Mouse (Mus musculus) testis, adult 2 months (tissue): ENCODE results near the gene Pcyt2. TPM values are rescaled to one million over a fixed set of nuclear protein-coding genes. Genes with fewer than 3 reads are reported as not detected.
A peak's percentile ranks its signal among the peaks of the same experiment; 100 is the strongest.

ENCODE experiments used
- H3K27ac ChIP-seq: fragments of 200-500 bp; 2 replicates; pipeline ENCODE4 v1.5.1; 2012; ENCODE audit warnings: low read depth, low read length; ENCODE audit not compliant: control insufficient read depth, insufficient read depth
- H3K27me3 ChIP-seq: fragments of 200-500 bp; 2 replicates; pipeline ENCODE4 v1.6.1; 2012; ENCODE audit warnings: mild to moderate bottlenecking, low read length, moderate library complexity; ENCODE audit not compliant: control insufficient read depth, insufficient read depth
- H3K36me3 ChIP-seq: fragments of 200-500 bp; 2 replicates; pipeline ENCODE4 v1.6.1; 2012; ENCODE audit warnings: mild to moderate bottlenecking, low read length; ENCODE audit not compliant: control insufficient read depth, insufficient read depth
- H3K4me1 ChIP-seq: fragments of 200-500 bp; 2 replicates; pipeline ENCODE4 v1.6.1; 2012; ENCODE audit warnings: low read length; ENCODE audit not compliant: control insufficient read depth, insufficient read depth
- H3K4me3 ChIP-seq: fragments of 200-500 bp; 2 replicates; pipeline ENCODE4 v1.5.1; 2012; ENCODE audit warnings: low read depth, mild to moderate bottlenecking, low read length, moderate library complexity, mixed read lengths; ENCODE audit not compliant: control insufficient read depth
- CTCF ChIP-seq: fragments of 200-500 bp; IDR thresholded peaks from 2 replicates; pipeline ENCODE4 v1.5.1; 2012; ENCODE audit warnings: low read depth, mild to moderate bottlenecking, inconsistent platforms, low read length, moderate library complexity; ENCODE audit not compliant: control insufficient read depth, insufficient read depth, insufficient replicate concordance
- POLR2A ChIP-seq: fragments of 200-500 bp; IDR thresholded peaks from 2 replicates; pipeline ENCODE4 v1.6.1; 2012; ENCODE audit warnings: low read depth, mild to moderate bottlenecking, inconsistent platforms, low read length, moderate library complexity; ENCODE audit not compliant: control insufficient read depth
- polyA plus RNA-seq: library from polyadenylated mRNA; depleted of rRNA; stranded (reverse); fragments of >200 nt; gene quantifications from 2 replicates; pipeline ENCODE4 v1.2.3, GENCODE M21; 2012; rRNA removed

Pcyt2 gene
- polyA plus RNA-seq, result 106 and 116 TPM in 2 replicates

DNA sequence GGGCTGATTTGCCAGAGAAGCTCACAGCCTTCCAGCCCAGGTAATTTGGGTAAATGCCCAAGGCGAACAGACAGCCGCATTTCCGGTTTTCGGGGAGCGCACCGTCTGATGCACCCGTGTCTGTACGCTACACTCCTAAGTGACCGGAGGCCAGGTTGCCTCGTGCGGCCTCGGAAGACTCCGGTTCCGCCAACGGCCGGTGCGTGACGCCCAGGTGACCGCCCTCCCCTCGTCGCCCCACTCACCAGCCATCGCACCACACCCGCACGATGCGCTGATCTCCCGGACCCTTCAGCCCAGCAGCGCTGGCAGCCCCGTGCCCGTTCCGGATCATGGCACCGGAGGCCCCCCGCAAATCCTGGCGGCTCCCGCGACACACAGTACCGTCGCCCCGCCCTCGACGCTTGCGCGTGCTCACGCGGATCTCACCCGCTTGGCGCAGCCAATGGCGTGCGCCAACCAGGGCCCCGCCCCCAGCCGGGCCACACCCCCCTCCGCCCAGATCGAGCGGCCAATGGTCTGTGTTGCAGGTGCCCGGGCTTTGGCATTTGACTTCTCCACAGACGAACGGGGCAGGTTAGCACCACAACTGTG is at the start of gene Pcyt2:
Gene Pcyt2 (minus strand): TSS at position 418 of the 594 bp plus-strand sequence.
- H3K27me3 ChIP-seq, result no peaks in the 10 kb centered on the region
- no peak for TF ChIP-seq CTCF
- peak; percentile 83 for TF ChIP-seq POLR2A
- H3K36me3 ChIP-seq, result no peaks in the 10 kb centered on the region; the same call in 1 of the 2 replicates
- peak within 1 kb of the TSS; percentile 89 for H3K4me3 ChIP-seq
- H3K4me1 ChIP-seq, result peaks cover 15% of the 10 kb centered on the region
- peak within 1 kb of the TSS; percentile 87 for H3K27ac ChIP-seq

DNA sequence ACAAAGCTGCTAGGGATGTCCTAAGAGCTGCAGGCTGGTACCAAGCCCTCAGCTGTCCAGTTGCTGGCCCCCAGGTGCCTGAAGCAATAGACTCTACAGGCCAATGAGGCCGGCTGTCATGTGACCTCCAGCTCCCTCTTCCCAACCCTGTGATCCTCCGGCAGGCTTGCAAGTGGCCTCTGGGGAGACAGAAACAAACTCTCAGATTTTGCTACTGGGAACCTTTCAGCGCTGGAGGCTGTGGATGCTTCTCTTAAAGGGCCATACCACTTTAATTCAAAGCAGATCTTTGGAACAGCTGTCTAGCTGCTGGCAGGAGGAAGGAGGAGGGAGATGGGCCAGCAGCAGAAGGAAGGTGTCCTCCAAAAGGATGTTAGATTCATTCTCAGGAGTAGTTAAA is 48.9 kb upstream of the Pcyt2 start:
- Histone ChIP-seq H3K27me3 (no peaks in the 10 kb centered on the region), H3K4me3 (no peak overlapping the region), H3K36me3 (no peaks in the 10 kb centered on the region), H3K4me1 (no peaks in the 10 kb centered on the region), H3K27ac (no peak overlapping the region)
- TF ChIP-seq POLR2A, result no peak
- TF ChIP-seq CTCF, result no peak

DNA sequence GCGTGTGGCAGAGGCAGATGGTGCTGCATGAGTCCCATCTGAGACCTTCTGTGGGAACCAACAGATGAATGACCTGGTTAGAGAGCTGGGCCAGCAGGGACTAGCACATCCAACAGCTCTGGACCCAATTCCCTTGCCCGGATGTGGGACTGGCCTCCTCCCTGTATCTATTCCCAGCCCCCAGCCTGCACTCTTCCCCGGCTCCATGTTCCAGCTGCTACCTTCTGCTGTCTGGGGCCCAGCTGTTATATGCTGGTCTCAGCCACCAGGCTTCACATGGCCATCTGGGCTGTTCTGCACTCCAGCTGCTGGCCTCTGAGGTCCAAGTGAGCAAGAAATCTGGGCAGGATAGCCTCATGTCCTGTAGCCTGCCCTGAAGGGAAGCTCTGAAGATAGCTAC is 47.7 kb upstream of the Pcyt2 start:
- no peak for TF ChIP-seq POLR2A
- TF ChIP-seq CTCF, result no peak
- Histone ChIP-seq H3K27me3 (no peaks in the 10 kb centered on the region; the same call in 1 of the 2 replicates), H3K4me3 (no peak overlapping the region), H3K4me1 (peaks cover 4% of the 10 kb centered on the region), H3K36me3 (no peaks in the 10 kb centered on the region), H3K27ac (no peak overlapping the region)

DNA sequence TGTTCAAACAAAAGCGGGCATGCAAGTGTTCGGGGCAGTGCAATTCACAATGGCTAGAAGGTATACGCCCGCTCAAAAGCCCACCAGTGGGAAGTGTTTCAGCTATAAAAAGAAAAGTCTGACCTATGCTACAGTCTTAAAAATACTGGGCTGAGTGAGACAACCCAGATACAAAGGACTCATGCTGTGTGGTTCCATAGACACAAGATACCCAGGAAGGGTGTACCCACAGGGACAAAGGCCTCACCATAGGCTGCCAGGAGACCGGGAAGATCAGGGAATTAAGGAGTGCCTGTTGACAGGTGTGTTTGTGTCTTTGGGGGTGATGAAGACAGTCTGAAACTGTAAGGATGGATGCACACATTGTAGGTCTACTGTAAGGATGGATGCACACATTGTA is 46.0 kb upstream of the Pcyt2 start:
- Histone ChIP-seq H3K27me3 (no peaks in the 10 kb centered on the region; the same call in 1 of the 2 replicates), H3K27ac (no peak overlapping the region), H3K36me3 (no peaks in the 10 kb centered on the region), H3K4me3 (no peak overlapping the region), H3K4me1 (peaks cover 13% of the 10 kb centered on the region)
- TF ChIP-seq CTCF (no peak), POLR2A (no peak)

DNA sequence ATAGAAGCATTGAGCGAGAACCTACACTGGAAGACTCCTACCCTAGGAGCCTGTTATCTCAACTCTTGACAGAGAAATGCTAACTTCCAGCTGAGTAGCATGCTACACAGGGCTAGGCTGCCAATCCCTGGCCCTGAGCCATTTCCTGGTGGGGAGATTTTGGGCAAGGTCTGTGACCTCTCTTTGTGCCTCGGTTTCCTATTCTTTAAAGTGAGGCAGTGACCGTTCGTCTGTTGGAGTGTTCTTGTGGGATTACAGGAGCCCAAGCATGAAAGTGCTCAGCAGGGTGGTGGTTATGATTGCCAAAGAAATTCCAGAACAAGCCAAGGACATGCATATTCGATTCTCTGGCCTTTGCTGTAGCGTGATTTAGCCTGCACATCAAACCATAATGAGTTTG is 45.0 kb upstream of the Pcyt2 start:
- no peak overlapping the region for H3K27ac ChIP-seq
- no peak overlapping the region for H3K4me3 ChIP-seq
- H3K27me3 ChIP-seq, result no peaks in the 10 kb centered on the region; the same call in 1 of the 2 replicates
- peaks cover 13% of the 10 kb centered on the region for H3K4me1 ChIP-seq
- TF ChIP-seq CTCF (no peak), POLR2A (no peak)
- H3K36me3 ChIP-seq, result no peaks in the 10 kb centered on the region

DNA sequence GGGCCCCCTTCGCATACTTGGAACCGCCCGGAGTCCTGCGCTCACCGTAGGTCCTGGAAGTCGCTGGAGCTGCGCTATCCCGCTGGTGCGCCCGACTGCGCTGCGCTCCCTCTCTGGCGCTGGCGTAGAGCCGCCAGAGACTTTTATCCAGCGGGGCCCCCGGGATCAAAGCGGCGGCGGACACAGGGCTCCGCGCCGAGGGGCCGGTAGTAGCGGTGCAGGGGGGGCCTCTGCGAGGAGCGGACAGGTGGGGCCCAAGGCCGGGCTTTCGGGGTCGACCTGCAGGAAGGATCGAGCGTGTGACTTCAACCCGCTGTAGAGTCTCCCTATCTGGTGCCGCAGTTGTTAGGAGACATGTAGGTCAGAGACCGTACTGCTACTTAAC is 43.3 kb upstream of the Pcyt2 start, which contains the start of gene Notum:
Gene Notum (minus strand): TSS at position 100 of the 385 bp plus-strand sequence.
- TF ChIP-seq POLR2A (no peak), CTCF (no peak)
- Histone ChIP-seq H3K27ac (no peak within 1 kb of the TSS), H3K36me3 (no peaks in the 10 kb centered on the region), H3K27me3 (no peaks in the 10 kb centered on the region; the same call in 1 of the 2 replicates), H3K4me1 (peaks cover 13% of the 10 kb centered on the region), H3K4me3 (peak within 1 kb of the TSS; percentile 19)

DNA sequence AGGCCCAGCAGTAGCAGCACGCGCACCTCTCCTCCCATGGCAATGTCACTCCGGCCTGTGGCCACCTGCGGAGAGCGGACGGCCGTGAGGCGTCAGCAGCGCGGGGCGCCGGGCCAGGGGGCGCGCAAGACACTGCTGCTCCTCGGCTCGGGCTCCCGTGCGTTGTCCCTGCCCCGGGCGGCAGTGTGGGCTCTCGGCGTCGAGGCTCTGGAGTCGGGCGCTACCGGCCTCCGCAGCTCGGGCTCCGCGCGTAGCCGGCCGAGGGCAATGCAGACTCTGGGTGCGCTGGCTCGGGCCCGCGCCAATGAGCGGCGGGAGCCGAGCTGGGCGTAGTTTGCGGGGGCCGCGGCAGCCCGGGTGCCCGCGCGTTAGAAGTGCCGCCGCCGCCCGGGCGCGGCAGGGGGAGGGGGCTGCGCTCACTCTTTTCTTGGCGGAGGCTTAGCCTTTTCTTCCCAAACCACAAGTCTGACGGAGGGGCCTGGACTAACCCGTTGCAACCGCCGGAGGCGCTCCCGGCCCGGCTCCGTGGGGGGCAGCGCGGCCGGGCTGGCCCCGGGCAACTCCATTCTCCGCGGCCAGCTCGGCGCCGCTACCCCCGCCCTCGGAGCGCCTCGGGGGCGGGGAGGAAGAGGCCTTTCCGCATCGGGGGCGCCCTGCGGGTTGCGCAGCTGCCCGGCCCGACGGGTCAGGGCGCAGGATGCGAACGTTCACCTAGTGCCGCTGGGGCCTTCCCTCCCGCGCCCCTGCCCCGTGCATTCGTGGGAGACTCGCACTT is 42.8 kb upstream of the Pcyt2 start:
- Histone ChIP-seq H3K4me3 (peak overlapping the region; percentile 19), H3K36me3 (no peaks in the 10 kb centered on the region), H3K27ac (no peak overlapping the region), H3K27me3 (no peaks in the 10 kb centered on the region; the same call in 1 of the 2 replicates), H3K4me1 (peaks cover 13% of the 10 kb centered on the region)
- TF ChIP-seq POLR2A (no peak), CTCF (no peak)
